Comparison of ENCODE assay signal across 16 mouse cellular contexts in the genomic region with DNA sequence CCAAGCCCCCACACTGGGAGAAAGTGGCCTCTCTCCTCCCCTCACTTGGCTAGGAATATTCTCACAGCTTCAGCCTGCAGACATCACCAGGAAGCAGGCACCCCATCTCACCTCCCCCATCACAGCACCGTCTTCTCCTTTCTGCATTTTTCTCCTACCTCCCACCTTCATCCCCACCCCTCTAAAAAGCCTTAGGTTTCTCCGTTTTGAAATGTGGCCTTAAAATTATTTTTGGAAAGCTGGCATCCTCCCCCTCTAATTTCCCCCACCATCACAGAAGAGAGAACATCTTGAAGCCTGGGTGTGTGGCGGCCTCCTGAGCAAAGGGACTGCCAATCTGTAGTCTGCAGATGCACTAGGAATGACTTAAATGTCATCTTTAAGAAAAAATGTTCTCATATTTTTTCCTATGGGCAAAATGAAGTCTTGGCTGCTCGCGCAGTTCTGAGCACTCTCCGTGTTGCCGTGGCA.
DNase-seq lines count a peak whose midpoint lies in the region; ATAC-seq and TF ChIP-seq lines count a peak whose summit lies in the region.
"Had no signal": no experiment of that assay in that cellular context is flagged by ENCODE, and none has a peak within 500 bp of the region (broad histone marks: within the 10 kb centered on the region; RNA-seq: fewer than 3 reads in every experiment).

No protein-coding gene starts in this region.

- H3K27me3 ChIP-seq in liver, embryonic 11.5 days (replicated peaks; ENCODE audit: control insufficient read depth, insufficient read depth, low read length): no peaks in the 10 kb centered on the region
- H3K27me3 ChIP-seq: midbrain, embryonic 13.5 days had no signal

- peak; percentile 91 for ATAC-seq in frontal cortex, adult (ENCODE audit: low TSS enrichment)
- no peak for ATAC-seq in liver, embryonic 11.5 days (replicated peaks; ENCODE audit: low FRiP score)
- ATAC-seq: midbrain, embryonic 13.5 days had no signal

- H3K4me2 ChIP-seq in liver, embryonic 11.5 days: no peak overlapping the region
- H3K4me2 ChIP-seq: hindbrain, embryonic 14.5 days; midbrain, embryonic 13.5 days had no signal

- DNase-seq in layer of hippocampus, adult 18-20 months (ENCODE audit: low spot score in 2 of 2): peak; percentile 51 to 72
- no peak for DNase-seq in layer of hippocampus, postnatal 25 days (ENCODE audit: extremely low spot score in 1 of 2, low spot score in 1 of 2)
- peak; percentile 58 to 60 for DNase-seq in left cerebral cortex, adult 2 months (ENCODE audit: extremely low spot score in 1 of 2, low spot score in 2 of 2)
- peak; percentile 73 for DNase-seq in right cerebral cortex, postnatal 25 days
- DNase-seq in heart, postnatal 4 days: no peak
- DNase-seq in liver, embryonic 11.5 days (ENCODE audit: low spot score): no peak
- no peak for DNase-seq in thymus, adult 18-20 months
- DNase-seq: cerebellum, adult 9-10 months; kidney, adult 18-20 months; kidney, postnatal 14 days; lung, postnatal 4 days; thymus, postnatal 14 days had no signal

- no peaks in the 10 kb centered on the region for H3K4me1 ChIP-seq in liver, embryonic 11.5 days (replicated peaks; ENCODE audit: control insufficient read depth, insufficient read depth, low read length)
- H3K4me1 ChIP-seq: midbrain, embryonic 13.5 days had no signal

- intact Hi-C loops in left cerebral cortex, adult 2 months (cut with DNase I): loop anchor here (1.0 to 5.0 kb wide), 2 partner anchors 27 to 245 kb away; no protein-coding TSS in a partner anchor

- no peak for TF ChIP-seq CTCF in left cerebral cortex, adult 2 months (IDR thresholded peaks at IDR 0.05)

- no peaks in the 10 kb centered on the region for H3K36me3 ChIP-seq in liver, embryonic 11.5 days (ENCODE audit: control insufficient read depth, insufficient read depth, low read length)
- H3K36me3 ChIP-seq: midbrain, embryonic 13.5 days had no signal

- H3K9me3 ChIP-seq in liver, embryonic 11.5 days (ENCODE audit: control insufficient read depth, low read length): no peaks in the 10 kb centered on the region
- H3K9me3 ChIP-seq: midbrain, embryonic 13.5 days had no signal

- peak overlapping the region; percentile 84 for H3K27ac ChIP-seq in left cerebral cortex, adult 2 months
- no peak overlapping the region for H3K27ac ChIP-seq in liver, embryonic 11.5 days (ENCODE audit: low read depth, low read length)
- H3K27ac ChIP-seq: hindbrain, embryonic 14.5 days; liver, embryonic 14.5 days; midbrain, embryonic 13.5 days had no signal

- H3K9ac ChIP-seq in liver, embryonic 11.5 days (ENCODE audit: low read depth, low read length): no peak overlapping the region
- H3K9ac ChIP-seq: hindbrain, embryonic 14.5 days; liver, embryonic 14.5 days; midbrain, embryonic 13.5 days had no signal

- H3K4me3 ChIP-seq in left cerebral cortex, adult 2 months: no peak overlapping the region
- no peak overlapping the region for H3K4me3 ChIP-seq in liver, embryonic 11.5 days (ENCODE audit: low read depth, low read length)
- H3K4me3 ChIP-seq: midbrain, embryonic 13.5 days had no signal

- WGBS in liver, embryonic 11.5 days: 82% methylated on average over 7 of the region's 7 CpGs

Comparison
In these comparisons a context has a peak if more than half of its experiments do, and no peak if none do; other contexts are left out.
1. DNase-seq: peak in layer of hippocampus, adult 18-20 months (2 of 2), left cerebral cortex, adult 2 months (2 of 2) and right cerebral cortex, postnatal 25 days (single experiment); none in layer of hippocampus, postnatal 25 days (0 of 2), heart, postnatal 4 days (single experiment), liver, embryonic 11.5 days (single experiment) and thymus, adult 18-20 months (0 of 2).